Mouse (Mus musculus) urinary bladder, postnatal 36 days (tissue): ENCODE results near the gene Mob3a.

Experiments used
- DNase-seq, 2 experiments: peaks; one replicate each; pipeline ENCODE4 v3.0.0; 2022; ENCODE audit warnings: low spot score in 2 of 2, mixed read lengths in 1 of 2

The Mob3a gene

GRCm38 (mm10) chr10:80677942-80678436 is 23.8 kb downstream of the Mob3a start, which contains the start of gene Mknk2:
Gene Mknk2 (minus strand): TSS chr10:80678112.
- DNase-seq = peak; percentile 90 to 97

GRCm38 (mm10) chr10:80677128-80677875 is 24.5 kb downstream of the Mob3a start:
- DNase-seq = peak in 1 of 2 experiments; percentile 43

- DNase-seq = peak; percentile 98 to 99
Measured at GRCm38 (mm10) chr10:80676198-80676928, 25.4 kb downstream of the Mob3a start.

GRCm38 (mm10) chr10:80675405-80676197 is 26.2 kb downstream of the Mob3a start:
- DNase-seq = no peak

- DNase-seq = no peak
Measured at GRCm38 (mm10) chr10:80674851-80675404, 26.8 kb downstream of the Mob3a start.

- peak in 1 of 2 experiments; percentile 66 for DNase-seq
Measured at GRCm38 (mm10) chr10:80674161-80674711, 27.5 kb downstream of the Mob3a start.

GRCm38 (mm10) chr10:80673690-80674089 is 28.1 kb downstream of the Mob3a start:
- no peak for DNase-seq

GRCm38 (mm10) chr10:80671936-80672690 is 29.7 kb downstream of the Mob3a start:
- DNase-seq = no peak

- DNase-seq = no peak
Measured at GRCm38 (mm10) chr10:80671251-80671650, 30.5 kb downstream of the Mob3a start.

GRCm38 (mm10) chr10:80670531-80670930 is 31.2 kb downstream of the Mob3a start:
- DNase-seq = no peak

GRCm38 (mm10) chr10:80669737-80670485 is 31.9 kb downstream of the Mob3a start:
- peak in 1 of 2 experiments; percentile 87 for DNase-seq

- DNase-seq = no peak
Measured at GRCm38 (mm10) chr10:80669018-80669417, 32.8 kb downstream of the Mob3a start.

GRCm38 (mm10) chr10:80668614-80669013 is 33.2 kb downstream of the Mob3a start:
- DNase-seq = peak in 1 of 2 experiments; percentile 82

- no peak for DNase-seq
Measured at GRCm38 (mm10) chr10:80666837-80667412, 34.9 kb downstream of the Mob3a start.

GRCm38 (mm10) chr10:80665981-80666733 is 35.6 kb downstream of the Mob3a start:
- no peak for DNase-seq

GRCm38 (mm10) chr10:80665459-80665858 is 36.3 kb downstream of the Mob3a start:
- peak in 1 of 2 experiments; percentile 57 for DNase-seq

GRCm38 (mm10) chr10:80665016-80665380 is 36.8 kb downstream of the Mob3a start:
- DNase-seq = peak in 1 of 2 experiments; percentile 85

GRCm38 (mm10) chr10:80664197-80665015 is 37.4 kb downstream of the Mob3a start:
- peak; percentile 91 to 96 for DNase-seq
